Mouse (Mus musculus) urinary bladder, postnatal 36 days (tissue): Measurements from ENCODE around the gene Snn.

ENCODE experiments used
- DNase-seq, 2 experiments: peaks; one replicate each; pipeline ENCODE4 v3.0.0; 2022; ENCODE audit warnings: low spot score in 2 of 2, mixed read lengths in 1 of 2

Gene Snn

GRCm38 (mm10) chr16:11047130-11047529, 13.6 kb upstream of the Snn start:
- no peak for DNase-seq

GRCm38 (mm10) chr16:11050226-11050625, 10.5 kb upstream of the Snn start:
- no peak for DNase-seq

- no peak for DNase-seq
These were observed 9.6 kb upstream of the Snn start for GRCm38 (mm10) chr16:11051134-11051533.

GRCm38 (mm10) chr16:11054409-11054808, 6.3 kb upstream of the Snn start:
- no peak for DNase-seq

GRCm38 (mm10) chr16:11054871-11055270, 5.9 kb upstream of the Snn start:
- DNase-seq = no peak

GRCm38 (mm10) chr16:11055916-11056315, 4.8 kb upstream of the Snn start:
- DNase-seq = no peak

- DNase-seq = peak; percentile 85 to 91
These were observed 2.3 kb downstream of the Snn start for GRCm38 (mm10) chr16:11062794-11063721.

- DNase-seq = no peak
These were observed 3.6 kb downstream of the Snn start for GRCm38 (mm10) chr16:11064341-11064740.

GRCm38 (mm10) chr16:11064742-11065141, 4.0 kb downstream of the Snn start:
- no peak for DNase-seq

GRCm38 (mm10) chr16:11065431-11065830, 4.7 kb downstream of the Snn start:
- no peak for DNase-seq

GRCm38 (mm10) chr16:11066029-11066832, 5.5 kb downstream of the Snn start, which contains the start of gene Litaf:
Gene Litaf, minus strand, starts transcription at chr16:11066157.
- DNase-seq = peak; percentile 95 to 97

GRCm38 (mm10) chr16:11066833-11067191, 6.1 kb downstream of the Snn start:
- peak; percentile 13 to 36 for DNase-seq

GRCm38 (mm10) chr16:11068666-11069065, 7.9 kb downstream of the Snn start:
- DNase-seq = no peak

GRCm38 (mm10) chr16:11069271-11069670, 8.5 kb downstream of the Snn start:
- no peak for DNase-seq

GRCm38 (mm10) chr16:11069710-11070420, 9.1 kb downstream of the Snn start:
- peak in 1 of 2 experiments; percentile 23 for DNase-seq

GRCm38 (mm10) chr16:11071176-11071575, 10.4 kb downstream of the Snn start:
- DNase-seq = peak in 1 of 2 experiments; percentile 31

GRCm38 (mm10) chr16:11071887-11072286, 11.1 kb downstream of the Snn start:
- no peak for DNase-seq

GRCm38 (mm10) chr16:11072454-11072853, 11.7 kb downstream of the Snn start:
- DNase-seq = no peak

- DNase-seq = no peak
These were observed 12.3 kb downstream of the Snn start for GRCm38 (mm10) chr16:11073060-11073459.

- DNase-seq = no peak
These were observed 17.0 kb downstream of the Snn start for GRCm38 (mm10) chr16:11077601-11078201.

- DNase-seq = no peak
These were observed 17.6 kb downstream of the Snn start for GRCm38 (mm10) chr16:11078216-11078869.
